Mouse (Mus musculus) liver, adult 2 months (tissue): ENCODE results near the gene R3hcc1l. TPM values are rescaled to one million over a fixed set of nuclear protein-coding genes. Genes with fewer than 3 reads are reported as not detected.
A peak's percentile ranks its signal among the peaks of the same experiment; 100 is the strongest.

Experiments used
- DNase-seq: peaks from one replicate; pipeline ENCODE4 v3.0.0-alpha.2; 2011; ENCODE audit warnings: low read depth, low spot score; ENCODE audit errors: extremely low read depth
- H3K27ac ChIP-seq: fragments of 200-500 bp; replicated peaks from 2 replicates; pipeline ENCODE4 v1.5.1; 2012; ENCODE audit warnings: low read depth, mild to moderate bottlenecking, control low read depth, inconsistent platforms, low read length; ENCODE audit not compliant: insufficient read depth
- H3K27me3 ChIP-seq: fragments of 200-500 bp; 2 replicates; pipeline ENCODE4 v1.6.1; 2012; ENCODE audit warnings: mild to moderate bottlenecking, moderate library complexity, low read length, inconsistent platforms; ENCODE audit not compliant: control insufficient read depth, insufficient read depth
- H3K36me3 ChIP-seq: fragments of 200-500 bp; 2 replicates; pipeline ENCODE4 v1.6.1; 2012; ENCODE audit warnings: low read length, inconsistent platforms; ENCODE audit not compliant: control insufficient read depth, insufficient read depth
- H3K4me1 ChIP-seq: fragments of 200-500 bp; 2 replicates; pipeline ENCODE4 v1.6.1; 2011; ENCODE audit warnings: low read length; ENCODE audit not compliant: control insufficient read depth, insufficient read depth
- H3K4me3 ChIP-seq: fragments of 200-500 bp; 2 replicates; pipeline ENCODE4 v1.5.1; 2011; ENCODE audit warnings: low read depth, mild to moderate bottlenecking, control low read depth, low read length, moderate library complexity; ENCODE audit not compliant: insufficient read depth
- H3K79me2 ChIP-seq: fragments of 200-500 bp; 2 replicates; pipeline ENCODE4 v1.6.1; 2012; ENCODE audit warnings: inconsistent platforms, mild to moderate bottlenecking, low read length, moderate library complexity; ENCODE audit not compliant: control insufficient read depth, insufficient read depth
- H3K9ac ChIP-seq: fragments of 200-500 bp; 2 replicates; pipeline ENCODE4 v1.6.1; 2012; ENCODE audit warnings: low read depth, mild to moderate bottlenecking, control low read depth, inconsistent platforms, low read length
- CTCF ChIP-seq: fragments of 200-500 bp; IDR thresholded peaks from 2 replicates; pipeline ENCODE4 v1.5.1; 2011; ENCODE audit warnings: low read depth, low read length, control low read depth
- POLR2A ChIP-seq: fragments of 200-500 bp; IDR thresholded peaks from 2 replicates; pipeline ENCODE4 v1.6.1; 2011; ENCODE audit warnings: low read length, control low read depth; ENCODE audit not compliant: insufficient read depth; ENCODE audit errors: extremely low read depth
- WGBS: fragments of 180-500 bp; shearing (Covaris S2); methylation state at CpG from one replicate; pipeline ENCODE4 v1.1.7; 2018; 5-methylcytosine and 5-hydroxymethylcytosine counted together
- polyA plus RNA-seq: library from polyadenylated mRNA; depleted of rRNA; stranded (reverse); fragments of >200 nt; gene quantifications from 2 replicates; pipeline ENCODE4 v1.2.3, GENCODE M21; 2012; rRNA removed
- total RNA-seq: library from RNA; depleted of rRNA; stranded (reverse); fragments of >200 nt; gene quantifications from 2 replicates; pipeline ENCODE4 v1.2.3, GENCODE M21; 2014; rRNA removed

Gene R3hcc1l
- 11.9 and 14.7 TPM in 2 replicates for total RNA-seq
- polyA plus RNA-seq, result 2.4 TPM in 2 replicates

GRCm38 (mm10) chr19:42518620-42519310 lies at the start of gene R3hcc1l:
Gene R3hcc1l, plus strand, starts transcription at chr19:42518759.
- peak within 1 kb of the TSS; percentile 80 for H3K9ac ChIP-seq
- peak within 1 kb of the TSS; percentile 91 for H3K27ac ChIP-seq
- under 1% methylated on average over 59 of the region's 59 CpGs for WGBS
- peak; percentile 75 for DNase-seq
- peaks cover 15% of the 10 kb centered on the region; the same call in 1 of the 2 replicates for H3K79me2 ChIP-seq
- peaks cover 12% of the 10 kb centered on the region; the same call in 1 of the 2 replicates for H3K4me1 ChIP-seq
- no peaks in the 10 kb centered on the region for H3K36me3 ChIP-seq
- no peaks in the 10 kb centered on the region for H3K27me3 ChIP-seq
- H3K4me3 ChIP-seq, result peak within 1 kb of the TSS; percentile 76
- TF ChIP-seq CTCF, result peak; percentile 40
- TF ChIP-seq POLR2A, result peak; percentile 63; the same call in 1 of the 2 replicates

- Histone ChIP-seq H3K27me3 (no peaks in the 10 kb centered on the region), H3K9ac (no peak overlapping the region), H3K27ac (no peak overlapping the region), H3K4me3 (no peak overlapping the region), H3K79me2 (no peaks in the 10 kb centered on the region), H3K36me3 (no peaks in the 10 kb centered on the region), H3K4me1 (no peaks in the 10 kb centered on the region)
- TF ChIP-seq POLR2A (no peak), CTCF (no peak)
- WGBS, result 88% methylated on average over 4 of the region's 4 CpGs
- no peak for DNase-seq
These were observed 47.0 kb upstream of the R3hcc1l start for GRCm38 (mm10) chr19:42471571-42471970.

GRCm38 (mm10) chr19:42472831-42473230 lies 45.7 kb upstream of the R3hcc1l start:
- 25% methylated on average over 11 of the region's 11 CpGs for WGBS
- Histone ChIP-seq H3K79me2 (no peaks in the 10 kb centered on the region), H3K4me3 (no peak overlapping the region), H3K27ac (no peak overlapping the region), H3K9ac (no peak overlapping the region), H3K27me3 (no peaks in the 10 kb centered on the region), H3K4me1 (no peaks in the 10 kb centered on the region), H3K36me3 (no peaks in the 10 kb centered on the region)
- no peak for DNase-seq
- TF ChIP-seq POLR2A (no peak), CTCF (no peak)

- H3K27ac ChIP-seq, result no peak overlapping the region
- no peak overlapping the region for H3K4me3 ChIP-seq
- H3K27me3 ChIP-seq, result no peaks in the 10 kb centered on the region
- H3K36me3 ChIP-seq, result no peaks in the 10 kb centered on the region
- no peak overlapping the region for H3K9ac ChIP-seq
- TF ChIP-seq CTCF (no peak), POLR2A (no peak)
- DNase-seq, result no peak
- no peaks in the 10 kb centered on the region for H3K79me2 ChIP-seq
- H3K4me1 ChIP-seq, result no peaks in the 10 kb centered on the region
- 75% methylated on average over 5 of the region's 5 CpGs for WGBS
These were observed 40.8 kb upstream of the R3hcc1l start for GRCm38 (mm10) chr19:42477769-42478168.

- Histone ChIP-seq H3K27ac (no peak overlapping the region), H3K4me3 (no peak overlapping the region), H3K9ac (no peak overlapping the region), H3K79me2 (no peaks in the 10 kb centered on the region), H3K4me1 (no peaks in the 10 kb centered on the region), H3K36me3 (no peaks in the 10 kb centered on the region), H3K27me3 (no peaks in the 10 kb centered on the region)
- WGBS, result 55% methylated on average over 12 of the region's 12 CpGs
- no peak for TF ChIP-seq POLR2A
- no peak for TF ChIP-seq CTCF
- no peak for DNase-seq
These were observed 40.3 kb upstream of the R3hcc1l start for GRCm38 (mm10) chr19:42478303-42478702.

GRCm38 (mm10) chr19:42485443-42485842 lies 33.1 kb upstream of the R3hcc1l start:
- 80% methylated on average over 7 of the region's 7 CpGs for WGBS
- Histone ChIP-seq H3K9ac (no peak overlapping the region), H3K4me3 (no peak overlapping the region), H3K27me3 (no peaks in the 10 kb centered on the region), H3K4me1 (peaks cover 2% of the 10 kb centered on the region; the same call in 1 of the 2 replicates), H3K36me3 (no peaks in the 10 kb centered on the region), H3K79me2 (no peaks in the 10 kb centered on the region), H3K27ac (no peak overlapping the region)
- DNase-seq, result no peak
- TF ChIP-seq CTCF (no peak), POLR2A (no peak)
